ENCODE assay signal across 35 mouse cellular contexts in the genomic region with DNA sequence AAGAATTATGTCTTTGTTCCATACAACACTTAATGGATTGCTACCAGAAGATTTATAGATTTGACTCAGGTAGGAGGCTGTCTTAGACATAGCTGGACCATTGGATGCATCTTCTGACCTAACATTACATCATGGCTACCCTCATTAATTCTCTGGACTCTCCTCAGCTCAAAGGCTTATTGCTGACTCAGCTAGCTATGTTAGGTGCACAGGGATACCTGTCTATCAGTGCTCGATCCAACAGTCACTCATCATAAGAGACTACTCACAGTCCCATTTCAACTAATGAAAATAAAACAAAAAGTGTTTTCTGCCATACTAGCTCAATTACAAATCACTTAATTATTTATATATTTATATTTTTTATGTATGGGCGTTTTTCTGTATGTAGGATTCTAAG.
"Had no signal": no experiment of that assay in that cellular context is flagged by ENCODE, and none has a peak within 500 bp of the region (broad histone marks: within the 10 kb centered on the region; RNA-seq: fewer than 3 reads in every experiment).

No protein-coding gene starts in this region.

- H3K27me3 ChIP-seq: heart, embryonic 12.5 days; heart, embryonic 13.5 days; heart, embryonic 15.5 days; hindbrain, embryonic 12.5 days; hindbrain, embryonic 13.5 days; hindbrain, embryonic 15.5 days; intestine, embryonic 15.5 days; kidney, embryonic 15.5 days had no signal

- DNase-seq: heart, postnatal 10 days; heart, postnatal 14 days; heart, postnatal 36 days; heart, postnatal 4 days; kidney, adult 11 months; kidney, adult 18-20 months; kidney, adult 2 months; kidney, adult 8-10 months; kidney, adult 9 months; kidney, postnatal 10 days; kidney, postnatal 14 days; kidney, postnatal 25 days; kidney, postnatal 36 days; kidney, postnatal 4 days; layer of hippocampus, adult 9-11 months; layer of hippocampus, postnatal 36 days had no signal

- H3K9me3 ChIP-seq: heart, embryonic 10.5 days; heart, embryonic 12.5 days; heart, embryonic 13.5 days; heart, embryonic 15.5 days; hindbrain, embryonic 10.5 days; hindbrain, embryonic 12.5 days; hindbrain, embryonic 13.5 days; hindbrain, embryonic 15.5 days; intestine, embryonic 15.5 days; kidney, embryonic 15.5 days had no signal

- H3K4me3 ChIP-seq: heart, embryonic 10.5 days; heart, embryonic 12.5 days; heart, embryonic 13.5 days; heart, embryonic 15.5 days; hindbrain, embryonic 10.5 days; hindbrain, embryonic 12.5 days; hindbrain, embryonic 13.5 days; hindbrain, embryonic 15.5 days; intestine, embryonic 15.5 days; kidney, embryonic 15.5 days; layer of hippocampus, adult 2 months; left cerebral cortex, adult 2 months had no signal

- H3K4me2 ChIP-seq: heart, embryonic 11.5 days; heart, embryonic 12.5 days; heart, embryonic 13.5 days; heart, embryonic 15.5 days; hindbrain, embryonic 12.5 days; hindbrain, embryonic 13.5 days; hindbrain, embryonic 14.5 days; hindbrain, embryonic 15.5 days; intestine, embryonic 15.5 days; kidney, embryonic 15.5 days had no signal

- H3K4me1 ChIP-seq: heart, embryonic 15.5 days; hindbrain, embryonic 10.5 days; hindbrain, embryonic 12.5 days; hindbrain, embryonic 13.5 days; hindbrain, embryonic 15.5 days; intestine, embryonic 15.5 days; kidney, embryonic 15.5 days had no signal

- ATAC-seq: hindbrain, embryonic 16.5 days; hindbrain, postnatal 0 days; inflammation-experienced regulatory T-cells, adult 6 months; intestine, embryonic 15.5 days; intestine, embryonic 16.5 days had no signal

- H3K36me3 ChIP-seq: heart, embryonic 10.5 days; heart, embryonic 12.5 days; heart, embryonic 13.5 days; heart, embryonic 15.5 days; hindbrain, embryonic 10.5 days; hindbrain, embryonic 12.5 days; hindbrain, embryonic 13.5 days; hindbrain, embryonic 15.5 days; intestine, embryonic 15.5 days; kidney, embryonic 15.5 days had no signal

- H3K27ac ChIP-seq: heart, embryonic 10.5 days; heart, embryonic 13.5 days; heart, embryonic 15.5 days; hindbrain, embryonic 10.5 days; hindbrain, embryonic 12.5 days; hindbrain, embryonic 13.5 days; hindbrain, embryonic 14.5 days; hindbrain, embryonic 15.5 days; hindbrain, postnatal 0 days; intestine, embryonic 15.5 days; kidney, embryonic 15.5 days; kidney, postnatal 0 days; layer of hippocampus, adult 2 months; left cerebral cortex, adult 2 months had no signal

- H3K9ac ChIP-seq: heart, embryonic 12.5 days; heart, embryonic 13.5 days; heart, embryonic 15.5 days; hindbrain, embryonic 12.5 days; hindbrain, embryonic 13.5 days; hindbrain, embryonic 14.5 days; hindbrain, embryonic 15.5 days; intestine, embryonic 15.5 days; kidney, embryonic 15.5 days had no signal
